Mouse (Mus musculus) forebrain, embryonic 11.5 days (tissue): ENCODE results near the gene Ppp1r1b. TPM values are rescaled to one million over a fixed set of nuclear protein-coding genes. Genes with fewer than 3 reads are reported as not detected.

Experiments used
- ATAC-seq: fragments of 200-750 bp; cut with Nextera tagmentation; replicated peaks from 2 replicates; pipeline ENCODE4 v1.8.0; 2017; ENCODE audit warnings: moderate TSS enrichment; ENCODE audit not compliant: low FRiP score
- DNase-seq: peaks from one replicate; pipeline ENCODE4 v3.0.0-alpha.2; 2017; ENCODE audit warnings: low spot score
- H3K27ac ChIP-seq: fragments of 300-500 bp; sonication (generic); 2 replicates; pipeline ENCODE4 v1.5.1; 2014; ENCODE audit warnings: low read depth, low read length
- H3K27me3 ChIP-seq: fragments of 300-500 bp; sonication (generic); 2 replicates; pipeline ENCODE4 v1.6.1; 2014; ENCODE audit warnings: mild to moderate bottlenecking, low read length, mixed read lengths; ENCODE audit not compliant: control insufficient read depth, insufficient read depth
- H3K36me3 ChIP-seq: fragments of 300-500 bp; sonication (generic); 2 replicates; pipeline ENCODE4 v1.6.1; 2014; ENCODE audit warnings: mild to moderate bottlenecking, low read length, moderate library complexity, mixed read lengths; ENCODE audit not compliant: control insufficient read depth, insufficient read depth
- H3K4me1 ChIP-seq: fragments of 300-500 bp; sonication (generic); replicated peaks from 2 replicates; pipeline ENCODE4 v1.6.1; 2014; ENCODE audit warnings: low read length, mixed read lengths; ENCODE audit not compliant: control insufficient read depth, insufficient read depth
- H3K4me2 ChIP-seq: fragments of 300-500 bp; sonication (generic); 2 replicates; pipeline ENCODE4 v1.6.1; 2014; ENCODE audit warnings: low read depth, mild to moderate bottlenecking, low read length, moderate library complexity, mixed read lengths; ENCODE audit not compliant: severe bottlenecking
- H3K4me3 ChIP-seq: fragments of 300-500 bp; sonication (generic); 2 replicates; pipeline ENCODE4 v1.5.1; 2014; ENCODE audit warnings: low read depth, low read length
- H3K9ac ChIP-seq: fragments of 300-500 bp; sonication (generic); 2 replicates; pipeline ENCODE4 v1.6.1; 2014; ENCODE audit warnings: low read length
- H3K9me3 ChIP-seq: fragments of 300-500 bp; sonication (generic); 2 replicates; pipeline ENCODE4 v1.6.1; 2016; ENCODE audit warnings: low read length, mixed read lengths; ENCODE audit not compliant: control insufficient read depth
- WGBS: fragments of 180-500 bp; shearing (Covaris S2); extraction: QIAGEN DNeasy Blood & Tissue Kit; methylation state at CpG from one replicate; pipeline ENCODE4 v1.1.7; 2014; 5-methylcytosine and 5-hydroxymethylcytosine counted together
- polyA plus RNA-seq: library from polyadenylated mRNA; unstranded; fragments of >200 nt; fragmentation: Nextera tagmentation; extraction: Ambion mirVana; gene quantifications from 2 replicates; pipeline ENCODE4 v1.2.1, GENCODE M21; 2014

The Ppp1r1b gene
- polyA plus RNA-seq, 1 experiment from 2014 or later: 0.41 TPM

DNA sequence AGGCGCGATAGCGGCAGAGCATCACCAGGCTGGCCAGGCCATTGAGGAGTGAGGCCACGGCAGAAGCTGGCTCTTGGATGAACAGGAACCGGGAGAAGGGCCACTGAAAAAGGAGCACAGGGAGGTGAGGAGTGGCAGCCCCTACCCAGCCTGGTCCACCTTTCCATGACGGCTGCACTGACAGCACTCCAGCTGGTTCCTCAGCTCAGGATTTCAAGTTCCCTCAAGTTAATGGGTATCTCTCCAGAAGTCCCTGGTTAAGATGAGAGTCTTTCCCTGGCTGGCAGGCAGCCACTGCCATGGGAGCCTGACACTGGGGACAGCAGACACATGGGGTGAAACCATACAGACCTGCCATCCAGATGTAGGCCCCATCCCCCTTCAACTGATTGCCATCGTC, 49.7 kb downstream of the Ppp1r1b start:
- no peaks in the 10 kb centered on the region for H3K36me3 ChIP-seq
- DNase-seq (no peak), ATAC-seq (no peak)
- no peak overlapping the region for H3K9ac ChIP-seq
- no peak overlapping the region for H3K4me3 ChIP-seq
- H3K27ac ChIP-seq: no peak overlapping the region
- H3K4me1 ChIP-seq: 0 out of 2 replicates have a peak, but pooled peaks cover 3% of the 10 kb centered on the region
- no peaks in the 10 kb centered on the region for H3K27me3 ChIP-seq
- H3K4me2 ChIP-seq: no peak overlapping the region
- WGBS: 90% methylated on average over 7 of the region's 7 CpGs
- H3K9me3 ChIP-seq: no peaks in the 10 kb centered on the region

DNA sequence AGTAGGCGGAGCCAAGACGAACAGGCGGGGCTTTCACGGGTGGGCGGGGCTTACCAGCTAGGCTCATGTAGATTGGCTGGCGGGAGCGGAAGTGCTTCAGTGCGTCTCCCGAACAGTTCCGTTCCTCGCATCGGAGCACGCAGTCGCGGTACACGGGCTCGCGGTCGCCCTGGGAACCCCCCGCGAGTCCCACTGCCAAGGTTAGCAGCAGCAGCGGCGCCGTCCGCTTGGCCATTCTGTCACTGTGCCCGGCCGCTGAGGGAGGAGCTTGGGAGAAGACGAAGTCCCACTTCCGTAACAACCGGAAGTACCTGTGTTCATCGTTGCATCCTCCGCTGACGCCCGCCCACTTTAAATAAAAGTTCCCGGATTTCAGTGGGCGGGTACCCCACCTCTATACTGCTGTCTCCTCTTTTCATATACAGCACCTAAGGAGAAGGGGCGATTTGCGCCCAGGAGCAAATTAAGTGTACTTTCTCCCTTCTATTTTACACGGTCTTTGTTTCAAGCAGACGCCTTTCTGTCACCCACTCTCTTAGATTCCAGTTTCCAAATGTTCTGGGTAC, 52.0 kb downstream of the Ppp1r1b start, which contains the start of gene Pgap3:
Gene Pgap3 (minus strand): TSS at position 330 of the 566 bp plus-strand sequence.
- Histone ChIP-seq H3K4me2 (peak within 1 kb of the TSS; percentile 69), H3K27me3 (no peaks in the 10 kb centered on the region), H3K4me3 (peak within 1 kb of the TSS; percentile 69), H3K4me1 (0 out of 2 replicates have a peak, but pooled peaks cover 3% of the 10 kb centered on the region), H3K9ac (peak within 1 kb of the TSS; percentile 87), H3K36me3 (no peaks in the 10 kb centered on the region), H3K27ac (peak within 1 kb of the TSS; percentile 98), H3K9me3 (no peaks in the 10 kb centered on the region)
- ATAC-seq: peak; percentile 91
- WGBS: under 1% methylated on average over 40 of the region's 40 CpGs
- peak; percentile 92 for DNase-seq

DNA sequence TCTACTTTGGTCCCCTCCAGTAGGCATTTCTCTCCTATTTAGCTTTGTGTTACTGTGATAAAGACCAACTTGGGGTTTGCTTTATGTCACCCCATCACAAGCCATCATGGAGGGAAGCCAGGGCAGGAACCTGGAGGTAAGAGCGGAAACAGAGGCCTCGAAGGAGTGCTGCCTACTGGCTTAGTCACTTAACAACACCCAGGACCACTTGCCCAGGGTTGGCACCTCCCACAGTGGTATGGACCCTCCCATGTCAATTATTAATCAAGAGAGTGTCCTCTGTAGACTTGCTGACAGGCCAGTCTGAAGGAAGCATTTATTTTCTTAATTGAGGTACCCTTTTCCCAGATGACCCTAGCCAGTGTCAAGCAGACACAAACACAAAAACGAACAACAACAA, 52.6 kb downstream of the Ppp1r1b start:
- Histone ChIP-seq H3K4me2 (peak overlapping the region; percentile 69), H3K9ac (peak overlapping the region; percentile 87), H3K27me3 (no peaks in the 10 kb centered on the region), H3K27ac (peak overlapping the region; percentile 98; the same call in 1 of the 2 replicates), H3K36me3 (no peaks in the 10 kb centered on the region), H3K9me3 (no peaks in the 10 kb centered on the region), H3K4me1 (0 out of 2 replicates have a peak, but pooled peaks cover 3% of the 10 kb centered on the region), H3K4me3 (peak overlapping the region; percentile 69)
- 0 out of 2 replicates have a peak, but pooled peaks have one; percentile 13 for ATAC-seq
- no peak for DNase-seq
- 59% methylated on average over 3 of the region's 3 CpGs for WGBS

DNA sequence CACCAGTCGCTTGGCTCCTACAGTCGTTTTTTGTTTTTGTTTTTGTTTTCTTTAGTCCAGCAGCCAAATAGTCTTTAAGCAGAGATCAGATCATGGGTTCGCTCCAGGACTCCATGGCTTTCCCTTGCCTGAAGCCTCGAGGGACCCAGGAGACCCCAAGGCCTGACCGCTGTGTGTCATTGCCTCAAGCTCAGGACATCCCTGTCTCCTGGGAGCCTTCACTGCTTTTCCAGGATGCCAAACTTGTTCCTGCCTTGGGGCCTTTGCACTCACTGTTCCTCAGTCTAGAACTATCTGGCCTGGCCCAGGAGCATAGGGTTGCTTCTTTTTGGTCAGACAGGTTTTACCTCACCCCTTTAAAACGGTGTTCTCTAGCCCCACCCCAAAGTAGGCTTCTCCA, 58.4 kb downstream of the Ppp1r1b start:
- ATAC-seq (no peak), DNase-seq (no peak)
- H3K4me1 ChIP-seq: peaks cover 7% of the 10 kb centered on the region; the same call in 1 of the 2 replicates
- H3K36me3 ChIP-seq: no peaks in the 10 kb centered on the region
- WGBS: 77% methylated on average over 6 of the region's 6 CpGs
- H3K9ac ChIP-seq: no peak overlapping the region
- H3K4me3 ChIP-seq: no peak overlapping the region
- peaks cover 12% of the 10 kb centered on the region; the same call in 1 of the 2 replicates for H3K27me3 ChIP-seq
- no peak overlapping the region for H3K27ac ChIP-seq
- H3K4me2 ChIP-seq: no peak overlapping the region
- H3K9me3 ChIP-seq: no peaks in the 10 kb centered on the region

Other genes starting within 250 kb of the Ppp1r1b start
- gene Fbxl20, start 198.0 kb upstream of the Ppp1r1b start, polyA plus RNA-seq: 19.4 and 33.4 TPM in 2 replicates
- 75.5 and 81.7 TPM in 2 replicates for gene Med1, start 155.1 kb upstream of the Ppp1r1b start, polyA plus RNA-seq
- gene Cdk12, start 145.3 kb upstream of the Ppp1r1b start, polyA plus RNA-seq: 16.1 and 18.2 TPM in 2 replicates
- gene Neurod2, start 18.8 kb upstream of the Ppp1r1b start, polyA plus RNA-seq: 3.8 and 5.8 TPM in 2 replicates
- 38.1 and 39.9 TPM in 2 replicates for gene Stard3, start 10.0 kb downstream of the Ppp1r1b start, polyA plus RNA-seq
- not detected in 2 replicates for gene Tcap, start 35.4 kb downstream of the Ppp1r1b start, polyA plus RNA-seq
- gene Pnmt, start 38.0 kb downstream of the Ppp1r1b start, polyA plus RNA-seq: not detected in 2 replicates
- 9.0 and 9.2 TPM in 2 replicates for gene Pgap3, start 52.1 kb downstream of the Ppp1r1b start, polyA plus RNA-seq
- 19.7 and 23.2 TPM in 2 replicates for gene Erbb2, start 64.1 kb downstream of the Ppp1r1b start, polyA plus RNA-seq
- 111 and 112 TPM in 2 replicates for gene Mien1, start 90.6 kb downstream of the Ppp1r1b start, polyA plus RNA-seq
- gene Grb7, start 98.0 kb downstream of the Ppp1r1b start, polyA plus RNA-seq: 1.8 and 1.9 TPM in 2 replicates
- gene Ikzf3, start 197.6 kb downstream of the Ppp1r1b start, polyA plus RNA-seq: 0.08 TPM in 1 of 2 replicates, not detected in the other
- gene Zpbp2, start 202.7 kb downstream of the Ppp1r1b start, polyA plus RNA-seq: 0.21 TPM in 2 replicates
- 8.6 and 11.2 TPM in 2 replicates for gene Ormdl3, start 239.0 kb downstream of the Ppp1r1b start, polyA plus RNA-seq
- not detected in 2 replicates for gene Lrrc3c, start 249.9 kb downstream of the Ppp1r1b start, polyA plus RNA-seq